Mouse (Mus musculus) gastrocnemius, adult 8-10 months (tissue): ENCODE data around the gene Spata25. TPM values are rescaled to one million over a fixed set of nuclear protein-coding genes. Genes with fewer than 3 reads are reported as not detected.
"Not testable (repeated sequence)": the region's sequence is repeated elsewhere in the genome, so short reads cannot be mapped to it uniquely, and the experiment has no call there.

Experiments used
- DNase-seq, 2 experiments: peaks; one replicate each; pipeline ENCODE4 v3.0.0; 2022; ENCODE audit warnings: low spot score in 2 of 2
- total RNA-seq, 4 experiments: library from RNA; stranded (reverse); gene quantifications; 2 replicates each; pipeline ENCODE4 v1.2.4; 2022

The Spata25 gene
- not detected for total RNA-seq

DNA sequence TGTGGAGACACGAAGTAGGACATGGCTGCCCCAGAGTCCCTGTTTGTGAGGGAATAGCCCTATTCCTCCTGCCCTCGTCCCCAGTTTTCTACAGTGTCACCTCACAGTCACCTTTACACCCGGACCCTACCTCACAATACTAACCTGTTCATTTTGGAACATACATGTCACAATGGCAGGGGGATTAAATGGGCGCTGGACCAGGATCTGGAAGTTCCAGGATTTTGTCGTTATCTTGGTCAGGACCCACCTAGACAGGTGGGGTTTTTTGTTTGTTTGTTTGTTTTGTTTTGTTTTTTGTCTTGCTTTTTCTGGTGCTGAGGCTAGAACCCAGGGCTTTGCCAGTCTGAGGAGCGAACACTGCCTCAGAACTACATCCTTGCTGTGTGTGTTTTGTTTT is at the start of gene Spata25:
Gene Spata25, minus strand, starts transcription at position 101 of the 400 bp plus-strand sequence.
- no peak for DNase-seq

DNA sequence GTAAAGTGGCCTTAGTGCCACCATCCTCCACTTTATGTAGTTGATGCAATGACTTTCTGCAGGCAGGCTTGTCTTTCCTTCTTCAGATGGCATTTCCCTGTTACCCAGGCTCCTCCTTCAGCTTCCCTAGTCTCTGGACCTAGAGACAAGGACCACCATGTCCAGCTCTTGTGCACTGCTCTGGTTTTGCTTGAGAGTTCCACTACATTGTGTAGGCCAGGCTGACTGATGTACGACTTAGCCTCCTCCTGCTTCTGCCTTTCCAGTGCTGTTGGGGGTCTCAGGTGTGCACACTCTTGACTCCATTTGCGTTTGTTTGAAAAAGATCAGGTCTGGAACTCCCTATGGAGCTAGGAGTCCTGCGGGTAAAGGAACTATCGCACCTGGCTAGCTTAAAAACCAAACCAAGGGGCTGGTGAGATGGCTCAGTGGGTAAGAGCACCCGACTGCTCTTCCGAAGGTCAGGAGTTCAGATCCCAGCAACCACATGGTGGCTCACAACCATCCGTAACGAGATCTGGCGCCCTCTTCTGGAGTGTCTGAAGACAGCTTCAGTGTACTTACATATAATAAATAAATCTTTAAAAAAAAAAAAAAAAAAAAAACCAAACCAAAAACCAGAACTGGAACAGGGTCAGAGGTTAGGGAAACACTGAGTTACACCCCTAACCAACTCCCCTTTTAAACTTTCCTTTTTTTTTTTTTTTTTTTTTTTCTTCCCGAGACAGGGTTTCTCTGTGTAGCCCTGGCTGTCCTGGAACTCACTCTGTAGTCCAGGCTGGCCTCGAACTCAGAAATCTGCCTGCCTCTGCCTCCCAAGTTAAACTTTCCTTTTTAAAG is 49.3 kb upstream of the Spata25 start:
- DNase-seq, result not testable (repeated sequence)

DNA sequence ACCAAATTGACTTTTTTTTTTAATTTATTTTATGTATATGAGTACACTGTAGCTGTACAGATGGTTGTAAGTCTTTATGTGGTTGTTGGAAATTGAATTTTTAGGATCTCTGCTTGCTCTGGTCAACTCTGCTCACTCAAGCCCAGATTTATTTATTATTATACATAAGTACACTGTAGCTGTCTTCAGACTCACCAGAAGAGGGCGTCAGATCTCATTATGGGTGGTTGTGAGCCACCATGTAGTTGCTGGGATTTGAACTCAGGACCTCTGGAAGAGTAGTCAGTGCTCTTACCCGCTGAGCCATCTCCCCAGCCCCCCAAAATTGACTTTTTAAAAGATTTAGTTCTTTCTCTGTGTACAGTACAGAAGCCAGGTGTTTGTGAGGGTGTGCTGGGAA is 47.3 kb upstream of the Spata25 start:
- not testable (repeated sequence) for DNase-seq

DNA sequence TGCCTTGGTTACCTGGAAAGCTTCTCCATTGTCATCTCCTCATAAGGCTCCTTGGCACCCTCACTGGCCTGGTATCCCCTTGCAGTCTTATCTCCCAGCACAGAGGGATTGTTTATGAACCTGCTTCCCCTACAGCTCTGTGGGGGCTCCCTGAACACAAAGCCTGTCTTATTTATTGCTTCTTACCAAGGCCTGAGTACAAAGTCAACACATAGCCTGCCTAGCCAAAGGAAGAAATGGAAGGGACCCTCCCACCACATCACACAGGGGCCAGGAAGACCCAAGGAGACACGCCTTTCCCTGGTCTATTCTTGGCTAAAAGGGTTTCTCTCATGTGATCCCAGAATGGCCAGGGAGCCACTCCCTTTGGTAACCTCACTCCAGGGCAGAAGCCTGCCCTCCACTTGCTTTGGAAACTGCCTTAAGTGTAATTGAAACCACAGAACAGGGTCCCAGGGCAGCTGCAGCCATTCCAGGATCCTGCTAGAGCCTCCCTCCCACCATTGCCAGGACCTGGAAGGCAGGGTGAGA is 46.0 kb upstream of the Spata25 start:
- peak in 1 of 2 experiments; percentile 46 for DNase-seq

DNA sequence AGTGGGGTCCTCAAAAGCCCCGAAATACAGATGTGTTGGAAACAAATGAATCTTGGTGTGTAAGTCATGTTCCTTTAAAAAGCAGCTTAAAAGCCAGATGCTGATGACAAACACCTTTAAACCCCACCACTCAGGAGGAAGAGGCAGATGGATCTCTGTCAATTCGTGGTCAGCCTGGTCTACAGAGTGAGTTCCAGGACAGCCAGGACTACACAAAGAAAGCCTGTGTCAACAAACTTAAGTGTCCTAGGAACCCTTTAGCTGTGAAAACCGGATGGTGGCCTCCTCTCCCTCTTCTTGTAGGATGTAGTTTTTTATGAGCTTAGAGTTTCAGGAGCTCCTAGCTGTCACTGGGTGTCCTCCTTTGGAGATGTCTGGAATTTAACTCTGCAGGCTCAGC is 45.3 kb upstream of the Spata25 start:
- no peak for DNase-seq

DNA sequence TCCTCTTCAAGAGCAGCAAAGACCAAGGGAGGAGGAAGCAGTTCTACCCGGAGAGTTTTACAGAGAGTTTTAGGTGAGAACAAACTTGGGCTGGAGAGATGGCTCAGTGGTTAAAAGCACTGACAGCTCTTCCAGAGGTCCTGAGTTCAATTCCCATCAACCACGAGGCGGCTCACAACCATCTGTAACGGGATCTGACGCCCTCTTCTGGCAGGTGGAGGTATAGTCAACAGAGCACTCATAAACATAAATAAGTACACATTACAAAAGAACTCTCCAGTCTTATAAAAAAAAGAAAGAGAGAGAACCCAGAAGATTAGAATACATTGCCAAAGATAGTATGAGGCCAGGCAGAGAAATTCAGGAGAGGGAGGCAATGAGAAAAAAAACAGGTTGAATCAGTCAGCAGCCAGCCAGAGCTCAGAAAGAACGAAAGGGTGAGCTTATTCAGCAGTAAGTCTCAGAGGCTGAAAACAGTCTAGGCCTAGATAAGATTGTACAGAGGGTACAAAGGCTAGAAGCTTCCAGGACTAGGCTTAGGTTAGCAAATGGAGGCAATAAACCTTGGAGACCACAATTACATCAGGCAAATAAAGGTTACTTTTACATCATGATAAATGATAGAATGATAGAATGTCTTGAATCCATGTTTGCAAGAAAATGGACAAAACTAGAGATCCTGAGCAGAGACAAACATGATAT is 43.4 kb upstream of the Spata25 start:
- no peak for DNase-seq

DNA sequence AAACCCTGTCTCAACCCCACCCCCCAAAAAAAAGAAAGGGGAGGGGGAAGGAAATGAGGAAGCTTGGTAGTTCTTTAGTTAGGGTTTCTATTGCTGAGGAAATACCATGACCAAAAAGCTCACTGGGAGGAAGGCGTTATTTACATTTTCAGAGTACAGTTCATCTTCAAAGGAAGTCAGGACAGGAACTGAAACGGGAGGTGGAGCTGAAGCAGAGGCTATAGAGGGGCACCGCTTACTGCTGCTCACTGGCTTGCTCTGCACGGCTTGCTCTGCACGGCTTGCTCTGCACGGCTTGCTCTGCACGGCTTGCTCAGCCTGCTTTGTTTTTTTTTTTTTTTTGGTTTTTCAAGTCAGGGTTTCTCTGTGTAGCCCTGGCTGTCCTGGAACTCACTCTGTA is 40.2 kb upstream of the Spata25 start:
- no peak for DNase-seq

DNA sequence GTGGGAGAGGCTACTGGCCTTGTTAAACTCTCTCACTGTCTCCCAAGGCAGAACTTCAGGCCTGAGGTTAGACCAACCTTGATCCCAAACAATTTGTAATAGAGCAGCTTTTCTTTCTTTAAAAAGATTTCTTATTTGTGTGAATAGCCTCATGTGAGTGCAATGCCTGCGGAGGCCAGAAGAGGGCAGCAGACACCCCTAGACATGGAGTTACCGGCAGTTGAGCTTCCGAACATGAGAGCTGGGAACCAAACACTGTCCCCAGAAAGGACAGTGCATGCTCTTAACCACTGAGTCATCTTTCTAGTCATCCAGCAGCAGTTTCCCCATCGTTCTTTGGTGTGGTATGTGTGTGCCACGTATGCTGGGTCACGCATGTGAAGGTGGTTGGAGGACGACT is 39.2 kb upstream of the Spata25 start:
- DNase-seq, result no peak

DNA sequence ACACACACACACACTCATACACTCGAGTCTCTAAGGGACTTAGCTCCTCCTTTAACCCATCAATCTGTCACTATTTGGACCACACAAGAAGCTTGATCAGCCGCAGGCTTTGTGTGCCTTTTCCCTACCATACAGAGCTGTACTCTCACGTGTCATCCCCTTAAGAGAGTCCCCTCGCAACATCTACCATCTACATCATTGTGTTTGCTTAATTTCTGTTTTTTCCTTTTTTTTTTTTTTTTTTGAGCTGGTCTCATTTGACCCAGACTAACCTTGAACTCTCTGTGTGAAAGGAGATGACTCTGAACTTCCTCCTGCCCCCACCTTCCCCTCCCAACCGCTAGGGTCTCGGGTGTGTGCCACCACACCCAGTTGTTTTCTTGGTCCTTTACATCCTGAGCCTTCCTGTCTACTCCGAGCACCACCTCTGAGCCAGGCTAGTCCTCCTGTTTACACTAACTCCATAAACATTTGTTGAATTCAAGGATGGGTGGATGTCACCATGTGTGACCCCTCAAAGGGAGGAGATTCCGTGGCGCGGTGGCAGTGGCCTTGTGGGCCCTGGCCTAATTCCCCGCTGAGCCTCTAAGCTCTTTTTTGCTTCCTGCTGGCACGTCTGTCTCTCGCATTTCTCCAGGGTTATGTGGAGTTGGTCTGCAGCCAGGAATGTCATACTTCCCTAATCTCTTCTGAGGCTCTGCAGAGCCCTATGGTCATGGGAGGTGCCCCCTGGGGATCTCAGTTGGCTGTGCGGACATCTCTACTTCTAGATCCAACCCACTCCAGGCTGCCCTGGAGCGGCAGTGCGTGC is 38.6 kb upstream of the Spata25 start:
- peak in 1 of 2 experiments; percentile 47 for DNase-seq

DNA sequence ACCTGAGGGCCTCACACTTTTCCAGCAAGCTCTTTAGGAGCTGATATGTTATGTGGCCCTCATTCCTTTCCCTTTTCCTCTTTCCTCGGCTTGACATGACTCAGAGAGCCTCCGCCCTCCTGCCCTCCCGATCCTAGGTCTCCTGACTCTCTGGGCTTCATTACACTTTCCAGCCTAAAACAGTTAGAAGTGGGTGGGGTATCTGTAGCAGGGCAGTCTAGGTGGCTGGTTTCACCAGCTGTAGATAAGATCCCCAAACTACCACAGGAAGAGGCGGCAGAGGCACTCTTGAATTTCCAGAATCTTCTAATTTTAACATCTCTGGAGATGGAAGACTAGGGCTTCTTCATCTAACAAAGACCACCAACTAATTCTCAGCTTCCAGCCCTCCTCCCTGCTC is 36.3 kb upstream of the Spata25 start:
- no peak for DNase-seq

DNA sequence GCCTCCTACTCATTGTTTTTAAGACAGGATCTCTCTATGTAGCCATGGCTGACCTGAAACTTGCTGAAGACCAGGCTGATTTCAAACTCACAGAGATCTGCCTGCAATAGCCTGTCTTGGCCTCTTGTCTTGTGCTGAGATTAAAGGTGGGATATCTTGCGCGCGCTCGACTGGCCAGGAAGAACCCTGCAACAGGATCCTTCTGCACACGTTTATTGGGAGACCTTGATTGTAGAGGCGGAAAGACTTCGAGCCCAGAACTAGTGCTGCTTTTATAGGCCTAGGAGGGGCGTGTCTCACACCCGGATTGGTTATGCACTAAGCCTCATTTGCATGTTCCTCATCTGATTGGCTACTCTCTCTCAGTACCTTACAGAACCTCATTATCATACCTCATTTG is 35.1 kb upstream of the Spata25 start:
- not testable (repeated sequence) for DNase-seq

DNA sequence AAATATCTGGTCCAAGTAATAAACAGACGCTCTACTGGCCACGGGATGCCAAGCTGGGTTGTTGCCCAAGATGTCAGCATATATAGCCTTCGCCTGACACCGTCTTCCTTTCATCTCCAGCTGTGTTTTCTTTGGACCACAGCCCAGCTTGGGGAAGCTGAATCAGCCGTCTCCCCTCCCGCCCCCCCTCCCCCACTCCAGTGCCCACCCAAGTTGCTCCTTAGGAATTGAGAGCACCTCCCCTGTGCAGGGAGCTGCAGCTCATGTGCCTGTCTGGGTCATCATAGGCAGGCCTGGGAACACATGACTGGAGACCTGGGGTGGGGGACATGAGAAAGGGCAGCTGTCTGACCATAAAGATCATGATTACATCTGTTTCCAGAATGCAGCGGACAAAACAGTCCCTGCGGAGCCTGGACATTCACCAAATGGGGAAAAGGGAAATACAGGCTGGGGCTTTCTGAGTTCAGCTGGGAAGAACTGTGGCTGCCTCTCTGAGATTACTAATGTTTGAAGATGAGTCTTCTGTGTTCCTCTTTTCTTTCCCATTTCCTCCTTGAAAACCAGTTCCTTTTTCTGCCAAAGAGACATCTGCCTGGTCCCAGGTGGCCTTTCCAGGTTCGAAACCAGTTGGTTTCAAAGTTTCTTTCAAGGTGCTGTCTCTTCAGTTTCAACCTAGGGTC is 34.0 kb upstream of the Spata25 start:
- peak in 1 of 2 experiments; percentile 49 for DNase-seq

DNA sequence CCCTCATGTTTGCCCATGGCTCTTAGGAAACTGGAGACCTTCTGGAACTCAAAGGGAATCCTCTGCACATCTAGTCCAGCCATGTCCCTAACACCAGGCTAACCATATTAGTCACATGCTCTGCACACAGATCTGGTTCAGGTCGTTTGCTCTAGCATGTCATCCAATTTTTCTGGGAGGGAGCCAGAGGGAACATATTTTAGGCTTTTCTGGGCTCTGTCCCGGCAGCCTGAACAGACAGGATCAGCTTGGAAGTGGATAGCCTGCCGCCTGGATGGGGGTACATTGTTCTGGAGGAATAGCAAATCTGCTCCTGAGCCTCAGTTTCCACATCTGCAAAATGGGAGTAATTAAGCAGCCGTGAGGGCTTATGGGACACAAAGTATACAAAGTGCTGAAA is 32.8 kb upstream of the Spata25 start:
- no peak for DNase-seq

DNA sequence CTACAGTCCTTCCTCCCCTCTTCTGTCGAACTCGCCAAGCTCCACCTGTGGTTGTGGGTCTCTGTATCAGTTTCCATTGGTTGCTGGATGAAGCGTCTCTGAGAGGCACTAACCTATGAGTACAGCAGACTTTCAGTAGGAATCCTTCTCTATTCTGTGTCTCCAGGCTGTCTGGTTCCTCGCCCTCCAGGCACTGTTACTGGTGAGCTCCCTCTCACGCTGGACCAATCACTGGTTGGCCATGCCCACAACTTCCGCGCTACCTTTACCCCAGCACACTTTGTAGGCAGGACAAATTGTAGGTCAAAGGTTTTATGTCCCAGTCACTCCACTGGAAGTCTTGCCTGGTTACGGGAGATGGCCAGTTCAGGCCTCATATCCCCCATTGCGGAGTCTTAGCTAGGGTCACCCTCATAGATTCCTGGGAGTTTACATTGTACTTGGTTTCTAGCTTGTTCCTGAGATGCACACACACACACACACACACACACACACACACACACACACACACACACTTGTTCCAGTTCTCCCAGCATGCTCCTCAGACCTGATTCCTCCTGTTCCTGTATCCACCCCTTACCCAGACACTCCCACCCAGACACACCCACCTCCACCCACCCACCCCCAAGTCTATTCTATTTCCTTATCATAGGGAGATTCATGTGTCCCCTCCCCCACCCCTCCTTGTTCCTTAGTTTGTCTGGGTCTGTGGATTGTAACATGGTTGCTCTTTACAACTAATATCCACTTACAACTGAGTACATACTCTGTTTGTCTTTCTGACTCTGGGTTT is 31.5 kb upstream of the Spata25 start:
- no peak for DNase-seq

DNA sequence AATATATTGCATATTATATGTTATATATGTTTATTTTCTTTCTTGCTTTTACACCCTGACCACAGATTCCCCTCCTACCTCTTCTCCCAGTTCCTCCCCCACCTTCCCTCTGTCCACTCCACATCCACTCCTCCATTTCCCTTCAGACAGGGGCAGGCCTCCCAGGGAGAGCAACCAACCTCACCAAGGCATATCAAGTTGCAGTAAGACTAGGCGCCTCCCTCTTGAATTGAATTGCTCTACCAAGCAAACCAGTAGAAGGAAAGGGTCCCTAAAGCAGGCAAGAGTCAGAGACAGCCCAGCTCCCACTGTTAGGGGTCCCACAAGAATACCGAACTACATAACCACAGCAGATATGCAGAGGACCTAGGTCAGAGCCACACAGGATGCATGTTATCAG is 30.8 kb upstream of the Spata25 start:
- DNase-seq, result no peak

DNA sequence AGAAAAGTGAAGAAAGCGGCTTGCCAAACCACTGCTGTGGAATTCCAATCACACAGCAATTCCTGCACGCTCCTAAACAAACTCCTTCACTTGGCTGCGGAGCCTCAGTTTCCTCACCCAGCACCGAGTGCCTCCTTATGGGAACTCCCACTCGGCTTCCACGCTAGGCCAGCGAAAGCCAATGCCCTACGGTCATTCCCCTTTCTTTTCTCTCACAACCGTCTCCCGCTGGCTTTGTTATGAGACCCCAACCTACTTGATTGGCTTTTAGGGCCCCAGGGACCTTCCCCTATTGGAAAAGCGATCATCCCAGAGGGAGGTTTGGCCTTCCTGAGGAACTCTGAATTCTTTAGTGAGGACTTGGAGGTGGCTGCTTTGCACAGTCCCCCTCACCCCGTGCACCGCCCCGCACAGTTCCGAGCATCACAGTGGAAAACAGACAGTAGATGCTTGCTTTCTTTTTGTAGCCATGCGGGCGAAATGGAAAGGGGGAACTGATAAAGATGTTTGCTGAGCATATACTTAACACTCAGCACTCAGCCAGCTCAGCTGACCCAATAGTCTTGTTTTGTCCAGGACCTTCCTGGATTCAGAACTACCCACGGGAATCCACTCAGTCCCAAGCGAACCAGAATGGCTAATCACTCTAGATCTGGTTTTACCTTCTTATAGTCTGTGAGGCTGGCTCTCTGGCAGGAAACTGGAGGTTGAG is 29.7 kb upstream of the Spata25 start:
- DNase-seq, result no peak

DNA sequence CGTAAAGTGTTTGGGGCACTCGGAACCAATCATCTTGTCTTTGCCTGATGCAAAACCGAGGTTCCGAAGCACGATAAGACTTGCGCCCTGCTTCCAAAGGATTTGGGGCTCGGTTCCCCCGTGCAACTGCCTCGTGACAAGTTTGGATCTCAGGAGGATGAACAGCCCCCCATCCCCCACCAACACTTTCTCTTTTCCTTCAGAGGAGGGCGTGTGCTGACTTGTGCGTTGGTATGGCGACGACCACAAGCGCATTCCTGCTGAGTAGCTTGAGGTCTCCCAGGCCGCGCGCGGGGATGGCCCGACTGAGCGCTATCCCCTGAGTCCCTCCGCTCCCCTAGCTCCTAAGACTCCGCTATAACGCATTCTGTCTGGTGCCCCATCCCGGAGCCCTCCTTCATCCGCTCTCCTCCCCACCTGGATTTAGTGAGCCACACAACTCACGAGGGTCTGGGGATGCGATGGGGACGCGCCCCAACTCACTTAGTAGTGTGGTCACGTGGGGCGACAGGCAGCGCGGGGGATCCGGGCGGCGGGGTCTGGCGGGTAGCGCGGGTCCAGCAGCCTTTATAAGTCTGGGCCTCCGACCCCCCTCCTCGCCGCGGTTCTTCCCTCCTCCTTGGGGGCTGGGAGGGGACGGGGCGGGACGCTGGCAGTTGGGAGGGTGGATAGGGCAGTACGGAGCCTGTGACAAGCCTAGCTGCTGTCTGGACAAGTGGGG is 28.9 kb upstream of the Spata25 start, which contains the start of gene Pltp:
Gene Pltp, minus strand, starts transcription at position 611 of the 721 bp plus-strand sequence.
- peak in 1 of 2 experiments; percentile 35 for DNase-seq

DNA sequence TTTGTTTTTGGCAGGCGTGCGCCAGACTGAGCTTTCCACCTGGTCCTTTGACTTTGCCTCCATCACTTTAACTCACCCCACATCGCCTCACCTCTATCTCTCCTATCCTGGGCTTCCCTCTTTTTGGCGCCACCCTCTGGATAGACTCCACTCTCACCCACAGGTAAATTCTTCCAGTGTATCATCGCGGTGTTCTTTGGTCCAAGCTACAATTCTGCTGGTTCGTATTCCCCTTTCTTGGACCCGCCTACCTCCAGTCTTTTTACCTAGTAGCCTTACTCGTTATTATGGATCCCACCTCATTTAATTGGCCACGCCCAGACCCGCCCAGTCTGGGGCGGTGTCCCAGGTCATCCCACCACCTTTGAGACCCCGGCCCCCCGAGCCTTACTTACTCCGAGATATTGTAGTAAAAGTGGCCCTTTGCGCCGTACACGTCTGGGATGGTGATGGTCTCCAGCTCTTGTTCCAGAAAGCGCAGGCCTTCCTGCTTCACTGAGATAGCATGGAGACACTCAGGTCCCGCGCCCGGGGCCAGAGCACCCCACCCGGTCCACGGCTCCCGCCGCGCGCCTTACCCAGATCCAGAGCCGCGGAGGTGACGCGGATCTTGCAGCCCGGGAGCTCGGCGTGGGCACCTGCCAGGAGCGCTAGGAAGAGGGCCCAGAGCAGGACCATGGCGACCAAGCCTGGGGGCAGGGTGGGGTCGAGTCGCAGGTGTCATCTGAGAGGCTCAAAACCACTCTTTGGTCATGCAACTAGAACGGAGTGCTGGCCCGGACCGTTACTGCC is 28.2 kb upstream of the Spata25 start:
- DNase-seq, result no peak
